Mouse (Mus musculus) testis, adult 2 months (tissue): ENCODE data around the gene Gm525.

ENCODE experiments used
- CTCF ChIP-seq: fragments of 200-500 bp; IDR thresholded peaks from 2 replicates; pipeline ENCODE4 v1.5.1; 2012; ENCODE audit warnings: low read depth, mild to moderate bottlenecking, inconsistent platforms, low read length, moderate library complexity; ENCODE audit not compliant: control insufficient read depth, insufficient read depth, insufficient replicate concordance
- POLR2A ChIP-seq: fragments of 200-500 bp; IDR thresholded peaks from 2 replicates; pipeline ENCODE4 v1.6.1; 2012; ENCODE audit warnings: low read depth, mild to moderate bottlenecking, inconsistent platforms, low read length, moderate library complexity; ENCODE audit not compliant: control insufficient read depth

- no peak for TF ChIP-seq CTCF
- no peak for TF ChIP-seq POLR2A
These were observed 12.3 kb upstream of the Gm525 start for GRCm38 (mm10) chr11:89061362-89061761.
